Mouse (Mus musculus) neural tube, embryonic 12.5 days (tissue): ENCODE measurements at regions not wholly inside any gene's neighbourhood (a gene's known extent, or its start where the extent isn't known, plus 50 kb on each side); places are given as distances from the start of the nearest gene placed in this dataset.
"Not testable (repeated sequence)": the region's sequence is repeated elsewhere in the genome, so short reads cannot be mapped to it uniquely, and the experiment has no call there.

Experiments
- ATAC-seq: fragments of 200-750 bp; cut with Nextera tagmentation; 2 replicates; pipeline ENCODE4 v1.8.0; 2017; ENCODE audit warnings: low read depth, mild to moderate bottlenecking, moderate TSS enrichment, moderate library complexity; ENCODE audit not compliant: low FRiP score
- H3K27ac ChIP-seq: fragments of 300-500 bp; sonication (generic); 2 replicates; pipeline ENCODE4 v1.5.1; 2016
- H3K27me3 ChIP-seq: fragments of 300-500 bp; sonication (generic); replicated peaks from 2 replicates; pipeline ENCODE4 v1.6.1; 2016; ENCODE audit warnings: mild to moderate bottlenecking
- H3K36me3 ChIP-seq: fragments of 300-500 bp; sonication (generic); 2 replicates; pipeline ENCODE4 v1.6.1; 2016; ENCODE audit warnings: mild to moderate bottlenecking
- H3K4me1 ChIP-seq: fragments of 300-500 bp; sonication (generic); 2 replicates; pipeline ENCODE4 v1.6.1; 2016
- H3K4me2 ChIP-seq: fragments of 300-500 bp; sonication (generic); replicated peaks from 2 replicates; pipeline ENCODE4 v1.6.1; 2016; ENCODE audit warnings: mild to moderate bottlenecking
- H3K4me3 ChIP-seq: fragments of 300-500 bp; sonication (generic); 2 replicates; pipeline ENCODE4 v1.5.1; 2016
- H3K9ac ChIP-seq: fragments of 300-500 bp; sonication (generic); 2 replicates; pipeline ENCODE4 v1.6.1; 2016; ENCODE audit warnings: mild to moderate bottlenecking
- H3K9me3 ChIP-seq: fragments of 300-500 bp; sonication (generic); 2 replicates; pipeline ENCODE4 v1.6.1; 2016; ENCODE audit warnings: mild to moderate bottlenecking
- WGBS: fragments of 180-500 bp; shearing (Covaris S2); methylation state at CpG from one replicate; pipeline ENCODE4 v1.1.7; 2016; 5-methylcytosine and 5-hydroxymethylcytosine counted together

GRCm38 (mm10) chr6:66414822-66415221, 120.4 kb upstream of the Mad2l1 start:
- H3K27ac ChIP-seq, result no peak overlapping the region
- H3K4me2 ChIP-seq, result no peak overlapping the region
- 35% methylated on average over 4 of the region's 4 CpGs for WGBS
- no peaks in the 10 kb centered on the region for H3K36me3 ChIP-seq
- no peak overlapping the region for H3K9ac ChIP-seq
- peaks cover 4% of the 10 kb centered on the region; the same call in 1 of the 2 replicates for H3K4me1 ChIP-seq
- no peaks in the 10 kb centered on the region for H3K9me3 ChIP-seq
- no peaks in the 10 kb centered on the region for H3K27me3 ChIP-seq
- ATAC-seq, result no peak
- H3K4me3 ChIP-seq, result no peak overlapping the region

- Histone ChIP-seq H3K4me1 (peaks cover 8% of the 10 kb centered on the region; the same call in 1 of the 2 replicates), H3K9ac (no peak overlapping the region), H3K27ac (no peak overlapping the region), H3K36me3 (no peaks in the 10 kb centered on the region), H3K4me2 (no peak overlapping the region; the same call in 1 of the 2 replicates), H3K9me3 (no peaks in the 10 kb centered on the region), H3K27me3 (no peaks in the 10 kb centered on the region), H3K4me3 (no peak overlapping the region)
- 10% methylated on average over 7 of the region's 7 CpGs for WGBS
- ATAC-seq, result peak; percentile 84
Measured at GRCm38 (mm10) chr6:66419452-66420041, 115.6 kb upstream of the Mad2l1 start.

- Histone ChIP-seq H3K27me3 (no peaks in the 10 kb centered on the region), H3K4me3 (no peak overlapping the region), H3K9me3 (0 out of 2 replicates have a peak, but pooled peaks cover 3% of the 10 kb centered on the region), H3K4me2 (no peak overlapping the region), H3K27ac (no peak overlapping the region), H3K9ac (no peak overlapping the region), H3K4me1 (no peaks in the 10 kb centered on the region), H3K36me3 (no peaks in the 10 kb centered on the region)
- 80% methylated on average over 4 of the region's 4 CpGs for WGBS
- ATAC-seq, result 0 out of 2 replicates have a peak, but pooled peaks have one; percentile 29
Measured at GRCm38 (mm10) chr6:66428370-66428769, 106.8 kb upstream of the Mad2l1 start.

GRCm38 (mm10) chr6:66450408-66450807, 84.8 kb upstream of the Mad2l1 start:
- not testable (repeated sequence) for H3K9me3 ChIP-seq, H3K4me3 ChIP-seq, H3K4me2 ChIP-seq, H3K36me3 ChIP-seq, H3K4me1 ChIP-seq, H3K9ac ChIP-seq, H3K27me3 ChIP-seq, ATAC-seq, H3K27ac ChIP-seq

DNA sequence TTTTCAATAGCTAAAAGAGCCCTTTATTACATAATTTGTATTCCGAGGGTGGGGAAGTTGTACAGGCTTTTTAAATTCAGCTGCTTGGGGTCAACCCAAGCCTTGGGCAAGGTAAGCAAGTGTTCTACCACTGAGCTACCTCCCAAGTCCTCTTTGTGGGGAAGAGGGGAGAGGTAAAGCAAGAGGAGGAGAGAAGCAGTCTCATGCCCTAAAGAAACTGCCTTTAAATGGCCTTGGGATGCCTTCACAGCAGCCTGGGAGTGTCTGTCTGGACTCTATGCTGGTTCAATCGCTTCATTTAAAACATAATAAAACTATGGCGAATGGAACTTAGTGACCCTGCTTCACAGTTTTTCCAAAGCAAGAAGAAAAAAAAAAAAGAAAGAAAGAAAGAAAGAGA, 77.0 kb upstream of the Mad2l1 start:
- Histone ChIP-seq H3K4me1 (peaks cover 10% of the 10 kb centered on the region; the same call in 1 of the 2 replicates), H3K4me2 (no peak overlapping the region), H3K9me3 (no peaks in the 10 kb centered on the region), H3K4me3 (no peak overlapping the region), H3K9ac (no peak overlapping the region), H3K36me3 (no peaks in the 10 kb centered on the region), H3K27me3 (no peaks in the 10 kb centered on the region), H3K27ac (peak overlapping the region; percentile 37)
- ATAC-seq, result no peak
- WGBS, result 23% methylated on average over 3 of the region's 3 CpGs

DNA sequence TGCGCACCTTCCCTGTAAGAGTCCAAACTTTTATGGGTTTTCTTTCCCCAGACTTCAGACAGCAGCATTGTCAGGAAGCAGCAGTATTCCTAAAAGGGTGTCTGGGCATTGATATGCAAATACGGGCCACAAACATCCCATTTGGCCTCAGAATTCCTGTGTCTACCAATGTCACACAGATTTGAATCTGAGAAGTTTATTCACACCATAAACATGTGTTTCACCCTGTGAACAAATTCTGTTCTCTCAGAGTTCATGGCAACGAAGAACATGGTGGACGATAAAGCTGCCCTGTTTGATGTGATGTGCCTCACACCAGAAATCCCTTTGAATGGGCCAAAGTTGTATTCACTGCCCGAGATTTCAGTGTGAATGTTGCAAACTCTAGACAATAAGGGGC, 70.7 kb upstream of the Mad2l1 start:
- 19% methylated on average over 4 of the region's 5 CpGs for WGBS
- Histone ChIP-seq H3K27ac (no peak overlapping the region), H3K9me3 (no peaks in the 10 kb centered on the region), H3K4me2 (no peak overlapping the region), H3K4me3 (no peak overlapping the region), H3K9ac (no peak overlapping the region), H3K27me3 (no peaks in the 10 kb centered on the region), H3K36me3 (no peaks in the 10 kb centered on the region), H3K4me1 (no peaks in the 10 kb centered on the region; the same call in 1 of the 2 replicates)
- ATAC-seq, result peak; percentile 89

- Histone ChIP-seq H3K9ac (no peak overlapping the region), H3K36me3 (no peaks in the 10 kb centered on the region), H3K27ac (no peak overlapping the region), H3K9me3 (no peaks in the 10 kb centered on the region), H3K4me1 (no peaks in the 10 kb centered on the region; the same call in 1 of the 2 replicates), H3K27me3 (no peaks in the 10 kb centered on the region), H3K4me2 (no peak overlapping the region), H3K4me3 (no peak overlapping the region)
- ATAC-seq, result peak; percentile 73
- 45% methylated on average over 11 of the region's 11 CpGs for WGBS
Measured at GRCm38 (mm10) chr6:66465137-66465853, 69.9 kb upstream of the Mad2l1 start.

GRCm38 (mm10) chr6:66466757-66467156, 68.4 kb upstream of the Mad2l1 start:
- H3K36me3 ChIP-seq, result no peaks in the 10 kb centered on the region
- H3K27ac ChIP-seq, result no peak overlapping the region
- no peaks in the 10 kb centered on the region; the same call in 1 of the 2 replicates for H3K4me1 ChIP-seq
- H3K4me2 ChIP-seq, result no peak overlapping the region
- no peaks in the 10 kb centered on the region for H3K9me3 ChIP-seq
- ATAC-seq, result no peak
- WGBS, result 32% methylated on average over 3 of the region's 3 CpGs
- no peaks in the 10 kb centered on the region for H3K27me3 ChIP-seq
- no peak overlapping the region for H3K9ac ChIP-seq
- no peak overlapping the region for H3K4me3 ChIP-seq

- H3K4me1 ChIP-seq, result no peaks in the 10 kb centered on the region
- no peak overlapping the region for H3K27ac ChIP-seq
- H3K9ac ChIP-seq, result no peak overlapping the region
- no peak for ATAC-seq
- no peak overlapping the region for H3K4me3 ChIP-seq
- H3K9me3 ChIP-seq, result no peaks in the 10 kb centered on the region
- H3K4me2 ChIP-seq, result no peak overlapping the region
- H3K36me3 ChIP-seq, result no peaks in the 10 kb centered on the region
- 90% methylated on average over 4 of the region's 4 CpGs for WGBS
- H3K27me3 ChIP-seq, result no peaks in the 10 kb centered on the region
Measured at GRCm38 (mm10) chr6:66470627-66471249, 64.5 kb upstream of the Mad2l1 start.

DNA sequence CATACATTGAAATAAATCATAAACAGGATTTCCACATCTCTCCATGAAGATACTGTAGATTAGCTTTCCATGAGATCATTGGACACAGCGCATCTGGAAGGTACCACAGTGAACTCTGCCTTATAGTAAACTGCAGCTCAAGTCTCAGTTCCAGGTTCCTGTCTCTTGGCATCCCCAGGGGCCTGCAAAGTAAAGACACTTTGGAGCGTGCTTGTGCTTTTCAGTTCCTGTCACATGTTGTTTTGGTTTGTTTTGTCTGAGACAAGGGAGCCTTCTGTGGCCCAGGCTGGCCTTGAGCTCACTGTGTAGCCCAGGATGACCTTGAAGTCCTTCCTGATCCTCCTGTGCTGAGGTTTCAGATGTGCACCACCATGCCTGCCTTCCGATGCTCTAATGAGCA, 63.4 kb upstream of the Mad2l1 start:
- no peak overlapping the region for H3K4me3 ChIP-seq
- no peaks in the 10 kb centered on the region for H3K4me1 ChIP-seq
- H3K9ac ChIP-seq, result no peak overlapping the region
- no peak overlapping the region for H3K27ac ChIP-seq
- no peak overlapping the region for H3K4me2 ChIP-seq
- no peaks in the 10 kb centered on the region for H3K36me3 ChIP-seq
- no peaks in the 10 kb centered on the region for H3K9me3 ChIP-seq
- H3K27me3 ChIP-seq, result no peaks in the 10 kb centered on the region
- 81% methylated on average over 3 of the region's 3 CpGs for whole genome bisulfite sequencing
- ATAC-seq, result no peak

DNA sequence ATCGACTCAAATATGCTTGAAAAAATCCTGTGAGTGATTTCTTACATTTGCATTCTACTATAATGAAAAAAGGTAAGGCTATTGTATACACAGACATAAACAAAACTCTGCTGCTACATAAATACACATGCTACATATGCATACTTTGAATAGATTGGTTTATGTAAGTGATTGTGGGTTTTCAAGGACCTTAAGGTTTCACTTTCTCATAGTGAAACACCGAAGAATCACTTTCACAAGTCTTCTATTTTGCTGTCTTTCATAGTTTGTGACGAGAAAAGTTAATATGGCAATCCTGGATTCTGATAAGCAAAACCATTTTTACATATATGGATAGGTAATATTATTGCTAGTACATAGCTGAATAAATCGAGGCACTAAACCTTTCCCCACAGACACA, 62.5 kb upstream of the Mad2l1 start:
- H3K27ac ChIP-seq, result no peak overlapping the region
- no peak for ATAC-seq
- no peak overlapping the region for H3K9ac ChIP-seq

DNA sequence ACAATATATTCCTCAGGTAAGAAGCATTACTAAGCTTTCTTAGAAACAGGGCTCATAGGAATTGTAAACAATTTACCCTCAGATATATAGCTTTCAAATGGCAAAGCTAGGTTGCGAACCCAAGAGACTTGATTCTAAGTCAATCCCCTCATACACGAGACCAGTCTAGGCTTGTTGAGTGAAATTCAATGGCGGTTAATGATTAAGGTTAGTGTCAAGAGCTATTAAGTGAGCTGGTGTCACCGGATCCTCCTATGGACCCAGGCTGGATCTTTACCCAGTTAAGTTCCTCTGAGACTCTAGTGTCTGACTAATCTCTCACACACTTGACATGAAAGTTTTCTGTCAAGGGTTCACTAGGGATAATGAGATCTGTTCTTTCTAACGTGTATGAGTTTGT, 57.6 kb upstream of the Mad2l1 start:
- H3K9ac ChIP-seq, result no peak overlapping the region
- H3K27me3 ChIP-seq, result no peaks in the 10 kb centered on the region
- no peaks in the 10 kb centered on the region for H3K36me3 ChIP-seq
- WGBS, result 66% methylated on average over 5 of the region's 5 CpGs
- H3K4me3 ChIP-seq, result no peak overlapping the region
- no peak overlapping the region for H3K27ac ChIP-seq
- H3K4me2 ChIP-seq, result no peak overlapping the region
- ATAC-seq, result no peak
- H3K9me3 ChIP-seq, result no peaks in the 10 kb centered on the region
- H3K4me1 ChIP-seq, result no peaks in the 10 kb centered on the region

More for the DNA sequence above, 62.5 kb upstream of the Mad2l1 start:
- H3K36me3 ChIP-seq, result no peaks in the 10 kb centered on the region
- no peaks in the 10 kb centered on the region for H3K4me1 ChIP-seq
- no peaks in the 10 kb centered on the region for H3K27me3 ChIP-seq
- no peaks in the 10 kb centered on the region for H3K9me3 ChIP-seq
- H3K4me2 ChIP-seq, result no peak overlapping the region
- WGBS, result 89% methylated on average over 4 of the region's 4 CpGs
- H3K4me3 ChIP-seq, result no peak overlapping the region
